Mouse (Mus musculus): ENCODE measurements at regions not wholly inside any gene's neighbourhood (a gene's known extent, or its start where the extent isn't known, plus 50 kb on each side); places are given as distances from the start of the nearest gene placed in this dataset.

DNA sequence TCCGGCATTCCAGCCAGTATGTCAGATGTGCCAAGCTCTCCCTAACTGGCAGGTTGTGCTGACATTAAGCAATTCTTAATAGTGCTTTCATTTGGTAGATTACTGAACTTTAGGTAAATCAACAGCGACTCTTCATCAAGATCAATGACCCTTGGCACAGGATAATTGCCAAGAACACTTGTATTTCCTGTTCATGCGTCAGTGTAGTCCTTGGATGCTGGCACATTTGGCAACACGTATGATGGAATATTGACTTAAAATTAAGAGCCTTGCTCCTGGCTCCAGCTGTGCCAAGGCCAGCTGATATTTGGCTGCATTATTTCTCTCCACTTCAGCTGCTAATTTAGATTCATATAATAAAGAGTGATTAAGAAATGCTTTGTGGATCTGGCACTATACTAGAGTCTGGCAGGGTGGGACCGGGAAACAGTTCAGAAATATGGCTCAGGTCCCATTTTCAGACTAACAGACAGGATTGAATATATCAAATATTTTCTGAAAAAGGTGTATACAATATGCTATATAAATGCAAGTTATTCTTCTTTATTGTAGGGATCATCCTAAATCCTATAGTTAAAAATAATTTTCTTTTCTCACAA, 365.5 kb downstream of the Mllt3 start:
- no peak for DNase-seq (ENCODE audit: low spot score in 2 of 2)

DNA sequence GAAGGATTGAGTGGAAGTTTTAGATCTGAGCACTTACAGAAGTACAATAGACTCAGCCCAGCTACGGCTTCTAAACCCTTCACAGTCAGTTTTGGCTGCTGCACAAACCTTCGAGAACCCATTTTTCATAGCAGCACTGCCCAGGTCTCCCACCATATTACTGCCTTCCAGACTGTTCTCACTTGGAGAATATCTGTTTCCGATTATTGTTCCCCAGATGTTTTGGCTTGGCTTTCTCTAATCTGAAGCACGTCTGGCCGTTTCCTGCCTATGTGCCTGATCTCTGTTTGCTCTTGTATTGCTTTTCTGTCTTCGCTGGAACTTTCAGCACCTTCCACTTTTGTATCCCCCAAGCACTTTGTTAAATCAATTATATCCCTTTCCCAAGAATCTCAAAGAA, 368.0 kb downstream of the Mllt3 start:
- DNase-seq (ENCODE audit: low spot score in 2 of 2), result no peak

DNA sequence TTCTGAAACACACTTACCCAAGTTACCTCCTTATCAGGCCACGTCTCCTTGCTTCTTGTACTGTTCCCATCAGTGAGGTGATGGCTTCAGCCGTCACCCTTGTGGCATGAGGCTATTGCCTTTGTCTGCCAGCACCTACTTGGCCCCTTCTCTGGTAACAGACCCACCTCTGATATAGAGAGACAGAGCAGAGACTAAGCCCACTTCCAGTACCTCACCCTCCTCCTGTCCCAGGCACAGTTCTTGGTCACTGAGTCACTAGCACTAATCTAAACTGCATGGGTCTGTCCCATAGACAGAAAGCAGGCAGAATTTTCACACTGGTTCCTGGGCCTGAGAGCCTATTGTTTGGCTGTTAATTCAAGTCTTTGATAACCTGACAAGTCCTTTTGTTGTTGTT, 370.3 kb downstream of the Mllt3 start:
- no peak for DNase-seq (ENCODE audit: low spot score in 2 of 2)

DNA sequence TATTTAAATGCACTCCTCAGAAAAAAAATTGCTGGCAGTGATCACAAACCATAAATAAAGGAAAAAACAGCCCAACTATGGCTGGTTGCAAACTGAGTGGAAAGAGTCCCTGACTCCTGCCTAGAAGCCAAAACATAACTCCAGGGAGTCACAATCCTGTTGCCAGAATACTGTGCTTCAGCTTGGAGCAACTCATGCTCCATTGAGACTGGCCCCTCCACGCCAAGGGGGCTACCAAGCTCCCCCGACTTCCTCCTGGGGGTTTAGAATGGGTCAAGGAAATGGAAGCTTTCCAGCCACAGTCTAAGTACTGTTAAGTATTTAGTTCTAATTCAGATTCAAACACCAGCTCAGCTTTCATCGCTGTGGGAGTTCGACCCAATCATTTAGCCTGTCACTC, 374.8 kb downstream of the Mllt3 start:
- no peak for DNase-seq (ENCODE audit: low spot score in 2 of 2)

DNA sequence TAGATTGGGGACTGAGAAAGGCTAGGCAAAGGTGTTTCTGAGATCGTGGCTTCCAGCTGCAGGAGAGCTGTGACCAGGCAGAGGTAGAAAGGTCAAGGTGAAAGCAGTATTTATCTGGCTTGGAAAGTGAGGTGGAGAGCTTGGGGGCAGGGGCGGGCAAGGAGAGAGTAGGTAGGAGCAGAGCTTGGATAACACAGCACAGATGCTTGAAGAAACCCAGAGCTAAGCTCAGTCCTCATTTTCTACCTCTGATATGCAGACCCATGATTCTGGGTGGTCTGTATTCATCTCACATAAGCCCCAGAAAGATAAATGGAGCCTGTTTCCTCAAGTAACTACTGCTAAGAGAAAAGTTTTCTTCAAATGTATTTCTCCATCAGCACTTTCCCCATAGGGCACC, 375.3 kb downstream of the Mllt3 start:
- no peak for DNase-seq (ENCODE audit: low spot score in 2 of 2)

DNA sequence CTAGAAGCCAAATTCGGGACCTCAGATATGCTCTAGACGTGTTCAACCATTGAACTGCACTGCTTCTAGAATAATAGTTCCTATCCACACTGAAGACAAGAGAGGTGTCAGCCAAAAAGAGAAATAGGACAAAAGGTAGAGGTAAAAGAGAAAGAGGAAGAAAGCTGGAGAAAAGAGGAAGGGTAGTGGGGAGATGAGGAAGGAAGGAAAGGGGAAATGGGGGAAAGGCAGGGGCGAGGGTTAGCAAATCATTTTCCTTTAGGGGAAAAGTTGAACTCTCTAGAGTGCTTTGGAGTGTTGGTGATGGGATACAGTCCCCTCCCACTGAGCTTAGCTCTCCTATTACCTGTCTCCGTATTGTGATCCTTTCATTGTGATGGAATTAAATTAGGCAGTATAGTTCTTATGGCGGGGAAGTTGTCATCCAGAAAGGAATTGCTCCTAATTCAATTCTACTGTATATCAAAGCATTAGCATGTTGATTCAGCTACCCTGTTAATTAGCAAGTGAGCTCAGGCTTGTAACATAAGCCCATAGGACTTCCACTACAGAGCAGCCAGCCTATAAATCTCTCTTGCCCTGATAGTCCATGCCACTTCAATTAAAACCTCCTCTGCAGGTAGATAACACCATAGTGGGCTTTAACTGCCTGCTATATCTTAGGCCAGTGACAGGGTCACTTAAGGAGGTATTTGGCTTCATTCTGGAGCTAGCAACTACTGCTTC, 379.6 kb downstream of the Mllt3 start:
- no peak for DNase-seq (ENCODE audit: low spot score in 2 of 2)

DNA sequence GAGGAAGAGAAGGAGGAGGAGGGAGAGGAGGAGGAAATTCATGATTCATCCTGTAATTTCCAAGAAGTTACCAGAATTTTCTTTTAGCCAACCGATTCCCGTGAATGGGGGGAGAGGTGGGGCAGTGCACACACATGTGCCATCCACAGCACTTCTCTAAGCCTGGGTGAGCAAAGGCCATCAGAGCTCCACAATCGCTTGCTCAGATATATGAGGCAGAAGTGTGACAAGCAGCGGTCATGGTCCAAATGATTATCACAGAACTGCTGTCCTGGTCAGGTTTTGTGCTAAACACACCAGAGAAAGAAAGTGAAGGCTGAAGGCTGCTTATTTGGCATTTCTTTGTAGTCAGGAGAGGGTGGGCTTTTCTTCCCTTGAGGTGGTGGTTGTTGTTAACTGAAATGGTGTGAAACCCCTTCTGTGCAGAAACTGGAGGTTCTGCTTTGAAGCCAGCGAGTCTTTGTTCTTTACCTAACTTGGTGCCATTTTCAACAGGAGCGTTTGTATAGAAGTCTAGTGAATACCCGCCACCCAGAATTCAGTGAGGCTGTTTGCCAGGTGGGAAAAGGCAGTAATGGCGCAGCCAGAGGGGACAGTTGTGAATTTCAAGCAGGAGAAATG, 380.7 kb downstream of the Mllt3 start:
- DNase-seq (ENCODE audit: low spot score in 2 of 2), result no peak

DNA sequence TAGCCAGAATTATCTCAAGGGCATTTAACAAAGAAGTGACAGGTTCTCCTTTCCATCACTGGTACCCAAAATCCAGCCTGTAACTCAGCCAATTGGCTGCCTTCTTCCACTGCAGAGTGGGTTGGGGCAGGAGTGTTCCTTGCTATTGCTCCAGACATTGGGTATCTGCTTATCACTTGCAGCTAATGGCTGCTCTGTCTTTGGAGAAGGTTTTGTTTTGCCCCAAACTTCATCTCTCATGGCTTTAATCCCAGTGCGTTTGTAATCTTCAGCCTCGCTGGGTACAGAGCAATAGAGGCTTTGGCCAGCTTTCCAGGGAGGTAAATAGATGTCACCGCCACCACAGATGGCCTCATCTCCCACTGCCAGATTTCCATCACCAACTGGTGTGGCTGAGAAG, 381.9 kb downstream of the Mllt3 start:
- no peak for DNase-seq (ENCODE audit: low spot score in 2 of 2)

DNA sequence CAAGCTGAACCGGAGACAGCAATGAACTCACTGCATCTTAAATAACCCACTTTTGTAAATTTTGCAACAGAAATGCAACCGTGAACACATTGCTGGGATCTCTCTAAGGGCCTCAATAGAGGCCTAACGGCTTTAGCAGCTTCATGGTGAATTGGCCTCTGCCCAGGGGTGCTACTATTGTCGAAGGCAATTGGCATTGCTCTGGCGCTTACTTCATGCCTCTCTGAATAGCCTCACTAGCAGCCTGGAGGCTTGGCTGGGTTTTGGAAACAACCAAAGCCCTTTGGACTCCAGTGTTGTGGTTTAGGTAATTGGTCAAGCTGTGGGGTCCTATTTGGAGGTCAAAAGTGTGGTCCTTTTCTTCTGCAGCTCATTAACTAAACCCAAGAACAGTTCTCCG, 382.3 kb downstream of the Mllt3 start:
- DNase-seq (ENCODE audit: low spot score in 2 of 2), result peak in 1 of 2 experiments; percentile 13

DNA sequence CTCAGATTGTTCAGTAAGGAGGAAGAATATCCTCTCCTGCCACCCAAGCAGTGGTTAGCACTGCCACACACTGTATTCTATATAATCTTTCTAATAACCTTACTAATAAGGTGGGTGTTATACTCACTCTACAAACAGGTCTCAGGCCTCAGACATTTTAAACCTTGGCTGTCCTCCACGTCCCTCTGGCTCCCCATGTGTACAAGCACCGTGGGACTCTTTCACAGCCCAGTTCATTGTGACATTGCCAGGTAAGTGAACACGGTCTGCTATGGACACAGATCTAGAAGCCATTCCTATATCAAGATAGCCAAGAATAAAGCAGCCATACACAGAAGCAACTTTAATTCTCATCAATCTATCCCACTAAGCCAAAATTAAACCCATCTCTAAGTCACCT, 382.8 kb downstream of the Mllt3 start:
- DNase-seq (ENCODE audit: low spot score in 2 of 2), result no peak

DNA sequence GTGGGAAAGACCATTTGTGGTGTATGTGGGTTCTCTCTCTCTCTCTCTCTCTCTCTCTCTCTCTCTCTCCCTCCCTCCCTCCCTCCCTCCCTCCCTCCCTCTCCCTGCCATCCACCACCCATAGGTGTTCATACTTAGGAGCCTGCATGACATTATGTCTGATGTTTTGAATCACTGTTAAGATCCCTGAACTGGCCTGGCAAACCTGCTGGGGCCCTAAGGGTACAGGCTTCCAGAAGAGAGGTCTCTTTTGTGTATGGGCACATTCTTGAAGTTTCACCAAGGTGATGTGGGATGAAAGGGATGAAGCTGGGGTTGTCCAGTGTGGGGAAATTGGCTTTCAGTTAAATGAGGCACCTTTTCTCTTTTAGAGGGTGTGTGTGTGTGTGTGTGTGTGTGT, 384.2 kb downstream of the Mllt3 start:
- DNase-seq (ENCODE audit: low spot score in 2 of 2), result no peak

DNA sequence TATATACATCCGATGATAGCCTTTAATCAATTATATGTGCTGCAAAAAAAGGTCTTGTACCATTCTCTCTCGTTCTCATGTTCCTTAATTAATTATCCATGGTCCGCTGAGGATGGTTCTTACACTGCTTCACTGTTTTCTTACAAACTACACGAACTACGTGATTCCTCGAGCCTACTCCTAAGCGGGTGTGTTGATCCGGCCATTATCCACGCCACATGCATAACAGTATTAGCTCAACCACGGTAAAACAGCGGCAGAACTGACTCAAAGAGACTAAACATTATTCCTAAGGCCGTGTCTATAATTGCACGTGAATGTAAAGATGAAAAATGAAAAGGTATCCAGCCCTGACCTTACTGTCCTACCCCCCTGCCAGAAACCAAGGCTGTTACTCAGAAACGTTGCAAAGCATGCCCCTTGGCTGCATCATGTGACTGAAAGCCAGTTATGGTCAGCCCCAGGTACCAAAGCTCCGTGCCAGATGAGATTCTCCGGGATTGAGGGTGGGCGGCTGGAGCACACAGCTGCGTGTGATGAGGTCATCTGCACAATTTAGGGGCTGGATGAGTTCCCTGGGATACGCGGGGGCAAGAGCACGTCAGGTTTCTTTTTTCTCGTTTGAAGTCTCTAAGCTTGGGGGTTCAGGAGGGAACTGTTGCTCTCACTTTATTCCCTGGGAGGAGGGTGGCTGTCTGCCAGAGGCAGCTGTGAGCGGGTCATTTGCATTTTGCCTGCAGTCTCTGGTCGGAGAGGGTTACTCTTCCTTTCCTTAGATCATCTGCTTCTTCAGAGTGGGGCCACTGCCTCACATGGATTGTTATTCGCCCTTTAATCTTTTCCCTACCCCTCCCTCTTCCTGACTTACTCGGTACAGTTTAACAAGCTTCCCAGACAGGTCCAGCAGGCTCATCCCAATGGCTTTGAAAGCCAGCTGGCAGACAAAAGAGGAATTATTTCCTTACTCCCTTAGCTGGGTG, 384.9 kb downstream of the Mllt3 start:
- peak in 1 of 2 experiments; percentile 6 for DNase-seq (ENCODE audit: low spot score in 2 of 2)

DNA sequence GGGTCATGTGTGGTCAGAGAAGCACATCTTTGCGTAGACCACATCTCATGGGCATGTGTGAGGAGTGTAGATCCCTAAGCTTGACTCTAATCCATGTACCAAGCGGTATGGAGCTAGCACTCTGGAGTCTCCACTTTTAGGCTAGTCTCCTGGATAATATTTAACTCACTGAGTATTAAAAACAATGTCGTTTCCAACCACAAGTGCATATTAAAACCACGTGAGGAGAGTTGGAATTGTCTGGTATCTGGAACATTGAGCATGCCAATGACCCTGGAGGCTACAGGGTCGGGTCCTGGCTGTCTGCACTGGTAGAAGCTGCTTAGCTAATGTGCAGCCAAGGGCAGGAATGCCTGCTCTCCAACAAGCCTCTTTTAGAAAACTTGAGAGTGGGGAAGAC, 391.2 kb downstream of the Mllt3 start:
- DNase-seq (ENCODE audit: low spot score in 2 of 2), result no peak

DNA sequence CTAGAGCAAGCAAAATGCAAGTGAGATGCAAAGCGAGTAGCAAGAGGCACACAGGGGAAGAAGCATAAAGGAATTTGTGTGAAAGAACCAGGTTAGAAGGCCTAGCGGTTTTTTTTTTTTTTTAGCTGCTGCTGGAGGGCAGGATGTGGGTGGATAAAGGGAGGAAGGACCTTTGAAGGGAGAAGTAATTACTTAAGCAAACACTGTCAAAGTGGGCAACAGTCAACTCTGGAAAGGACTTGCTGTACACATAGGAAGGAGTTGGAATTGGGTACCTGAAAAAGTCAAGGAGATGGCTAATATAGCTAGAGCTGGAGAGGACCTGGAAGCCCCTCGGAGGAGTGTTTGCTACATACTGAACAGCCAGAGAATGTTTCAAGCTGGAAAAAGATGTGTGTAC, 391.6 kb downstream of the Mllt3 start:
- DNase-seq (ENCODE audit: low spot score in 2 of 2), result no peak

DNA sequence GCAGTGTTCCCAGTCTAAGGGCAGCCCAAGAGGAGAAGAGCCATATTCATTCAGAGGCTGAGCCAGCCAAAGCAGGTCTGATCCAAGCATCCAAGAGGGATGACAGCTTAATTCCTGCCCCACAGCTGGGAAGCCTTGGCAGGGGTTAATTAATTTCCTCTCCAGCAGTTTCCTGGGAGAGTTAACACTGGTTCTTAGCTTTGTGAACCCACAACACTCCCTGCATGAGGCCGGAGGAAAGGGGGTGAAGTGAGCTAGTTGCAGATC, 394.9 kb downstream of the Mllt3 start:
- DNase-seq (ENCODE audit: low spot score in 2 of 2), result no peak

DNA sequence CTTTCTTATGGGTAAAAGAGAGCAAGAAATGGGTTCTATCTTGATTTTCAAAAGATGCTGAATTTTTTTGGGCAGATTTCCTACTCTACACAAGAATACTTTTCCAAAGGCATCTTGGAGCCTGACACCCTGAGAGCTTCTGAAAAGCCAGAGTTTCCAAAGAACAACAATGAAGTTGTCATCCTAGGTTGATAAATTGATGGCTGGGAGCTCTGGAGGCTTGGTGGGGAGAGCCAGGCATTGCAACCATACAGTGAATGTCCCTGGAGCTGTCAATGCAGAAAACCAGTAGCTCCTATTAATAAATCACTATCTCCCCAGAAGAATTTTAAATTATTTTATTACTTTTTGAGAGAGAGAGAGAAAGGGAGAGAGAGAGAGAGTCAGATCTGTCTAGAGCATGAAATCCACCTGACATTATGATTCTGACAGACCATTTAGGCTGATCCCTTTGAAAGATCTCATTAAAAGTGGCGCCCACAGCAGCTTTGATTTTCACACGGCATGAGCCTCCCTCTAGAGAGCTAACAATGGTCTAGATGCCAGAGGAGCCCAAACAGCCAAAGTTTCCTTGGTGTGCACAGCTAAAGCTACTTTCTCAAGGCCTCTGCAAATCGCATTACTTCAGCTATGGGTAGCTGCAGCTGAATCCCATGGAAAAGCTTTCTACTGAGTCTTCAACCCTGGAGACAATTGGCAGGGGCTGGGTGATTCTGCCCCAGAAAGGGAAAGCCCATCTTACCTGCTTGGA, 395.4 kb downstream of the Mllt3 start:
- no peak for DNase-seq (ENCODE audit: low spot score in 2 of 2)

DNA sequence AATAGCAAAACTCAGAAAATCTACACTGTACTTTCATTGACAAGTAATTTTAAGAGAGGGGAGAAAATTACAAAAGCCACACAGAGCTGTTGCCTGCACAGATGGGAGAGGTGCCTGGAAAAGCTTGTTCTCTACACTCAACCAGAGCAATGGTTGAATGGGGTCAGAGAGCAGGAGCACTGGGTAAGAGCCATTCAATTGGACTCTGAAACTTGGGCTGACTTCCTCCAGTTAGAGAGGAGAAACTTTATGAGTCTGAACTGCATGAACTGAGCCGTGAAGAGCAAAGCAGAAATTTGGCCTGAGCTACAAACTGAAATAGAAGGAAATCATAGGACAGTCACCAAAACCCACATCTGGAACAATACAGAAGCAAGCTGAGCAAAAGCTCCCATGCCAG, 380.8 kb upstream of the Slc24a2 start:
- DNase-seq (ENCODE audit: low spot score in 2 of 2), result no peak

DNA sequence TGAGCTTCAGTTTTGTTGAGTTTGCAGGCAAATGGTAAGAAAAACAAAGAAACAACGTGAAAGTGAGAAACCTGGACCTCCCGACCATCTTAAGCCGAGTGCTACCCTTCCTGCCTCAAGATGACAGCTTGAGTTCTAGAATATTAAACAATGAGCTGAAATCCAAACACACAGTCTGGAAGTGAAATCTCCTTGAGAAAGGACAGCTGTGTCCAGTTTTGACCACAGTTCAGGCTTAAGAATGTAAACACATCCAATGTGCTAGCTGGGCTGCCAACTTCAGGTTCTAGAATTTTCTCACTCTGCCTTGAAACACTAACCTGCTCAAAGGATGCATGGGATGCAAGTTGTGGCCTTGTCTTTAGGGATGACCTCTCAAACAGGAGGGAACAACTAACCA, 363.4 kb upstream of the Slc24a2 start:
- DNase-seq (ENCODE audit: low spot score in 2 of 2), result no peak

DNA sequence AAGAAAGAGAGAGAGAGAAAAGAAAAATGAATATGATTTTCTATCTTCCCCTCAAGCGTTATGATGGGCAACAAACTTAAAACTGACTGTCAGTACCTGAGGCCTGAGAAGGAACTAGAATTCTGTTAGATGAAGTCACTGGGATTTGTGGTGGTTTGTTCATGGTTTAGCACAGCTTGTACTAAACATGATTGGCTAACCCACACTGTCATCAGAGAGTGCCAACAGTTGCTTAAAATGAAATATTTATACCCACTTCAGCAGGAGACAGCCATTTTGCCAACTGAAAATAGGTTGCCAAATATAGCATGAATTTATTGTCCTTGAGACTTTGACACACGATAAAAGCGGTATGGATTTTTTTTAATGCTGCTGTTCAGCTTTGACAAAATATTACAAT, 360.5 kb upstream of the Slc24a2 start:
- no peak for DNase-seq (ENCODE audit: low spot score in 2 of 2)

DNA sequence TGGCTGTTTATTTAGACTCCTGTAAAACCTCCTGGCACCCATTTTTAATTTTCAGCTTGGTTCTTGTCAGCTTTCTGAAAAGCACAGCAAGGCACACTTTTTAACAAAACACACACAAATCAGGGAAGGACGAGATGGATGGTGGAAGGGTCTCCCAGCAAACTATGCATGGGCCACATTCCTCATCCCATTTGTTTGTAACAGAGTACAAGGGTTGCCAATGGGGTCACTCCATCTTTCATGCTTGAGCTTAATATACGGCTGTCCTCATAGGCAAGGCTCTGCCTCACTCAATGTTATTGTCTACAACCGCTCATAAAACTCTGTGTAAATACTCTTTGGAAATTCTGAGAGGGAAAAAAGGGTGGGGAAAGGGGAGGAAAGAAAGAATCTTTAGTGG, 347.9 kb upstream of the Slc24a2 start:
- DNase-seq (ENCODE audit: low spot score in 2 of 2), result no peak

DNA sequence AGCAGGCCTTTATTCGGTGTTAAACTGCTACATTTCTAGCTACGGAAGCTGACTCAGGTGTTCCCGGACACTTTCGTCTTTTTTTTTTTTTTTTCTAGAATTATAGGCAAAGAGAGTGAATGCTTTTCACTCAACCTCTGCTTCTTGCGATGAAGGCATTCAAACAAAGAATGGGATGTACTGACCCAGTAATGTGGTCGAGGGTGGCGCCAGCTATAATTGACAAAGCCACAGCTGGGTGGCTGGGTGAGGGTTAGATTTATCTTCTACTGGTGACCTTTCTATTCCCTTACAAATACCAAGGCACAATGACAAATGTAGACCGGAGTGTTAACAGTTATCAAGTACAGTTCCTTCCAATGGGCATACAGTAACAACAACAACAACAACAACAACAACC, 340.7 kb upstream of the Slc24a2 start:
- no peak for DNase-seq (ENCODE audit: low spot score in 2 of 2)

All from layer of hippocampus, adult 18-20 months (tissue).